Mouse (Mus musculus) forebrain, postnatal 0 days (tissue): ENCODE results near the gene Cers5. TPM values are rescaled to one million over a fixed set of nuclear protein-coding genes. Genes with fewer than 3 reads are reported as not detected.
"Not testable (repeated sequence)": the region's sequence is repeated elsewhere in the genome, so short reads cannot be mapped to it uniquely, and the experiment has no call there.

ENCODE experiments used
- ATAC-seq: fragments of 200-750 bp; cut with Nextera tagmentation; 2 replicates; pipeline ENCODE4 v1.8.0; 2017; ENCODE audit warnings: mild to moderate bottlenecking, moderate library complexity
- DNase-seq: peaks from one replicate; pipeline ENCODE4 v3.0.0-alpha.2; 2015
- H3K27ac ChIP-seq: fragments of 300-500 bp; sonication (generic); 2 replicates; pipeline ENCODE4 v1.5.1; 2014; ENCODE audit warnings: low read depth, mild to moderate bottlenecking, antibody characterized with exemption, low read length, moderate library complexity, mixed read lengths
- H3K27me3 ChIP-seq: fragments of 300-500 bp; sonication (generic); 2 replicates; pipeline ENCODE4 v1.6.1; 2014; ENCODE audit warnings: mild to moderate bottlenecking, low read length, mixed read lengths; ENCODE audit not compliant: insufficient read depth
- H3K36me3 ChIP-seq: fragments of 300-500 bp; sonication (generic); 2 replicates; pipeline ENCODE4 v1.6.1; 2014; ENCODE audit warnings: mild to moderate bottlenecking, moderate library complexity; ENCODE audit not compliant: insufficient read depth
- H3K4me1 ChIP-seq: fragments of 300-500 bp; sonication (generic); 2 replicates; pipeline ENCODE4 v1.6.1; 2014; ENCODE audit warnings: antibody characterized with exemption; ENCODE audit not compliant: insufficient read depth
- H3K4me2 ChIP-seq: fragments of 300-500 bp; sonication (generic); 2 replicates; pipeline ENCODE4 v1.6.1; 2014; ENCODE audit warnings: low read depth, mild to moderate bottlenecking, moderate library complexity
- H3K4me3 ChIP-seq: fragments of 300-500 bp; sonication (generic); 2 replicates; pipeline ENCODE4 v1.5.1; 2014; ENCODE audit warnings: low read depth, low read length, mixed read lengths
- H3K9ac ChIP-seq: fragments of 300-500 bp; sonication (generic); 2 replicates; pipeline ENCODE4 v1.6.1; 2014; ENCODE audit warnings: mild to moderate bottlenecking
- H3K9me3 ChIP-seq: fragments of 300-500 bp; sonication (generic); 2 replicates; pipeline ENCODE4 v1.6.1; 2016; ENCODE audit warnings: low read length
- CTCF ChIP-seq: sonication (generic); IDR thresholded peaks from 2 replicates; pipeline ENCODE4 v1.5.1; 2016; ENCODE audit warnings: antibody characterized with exemption, control low read depth, low read depth
- WGBS: fragments of 180-500 bp; shearing (Covaris S2); extraction: QIAGEN DNeasy Blood & Tissue Kit; methylation state at CpG from one replicate; pipeline ENCODE4 v1.1.7; 2014; 5-methylcytosine and 5-hydroxymethylcytosine counted together
- polyA plus RNA-seq: library from polyadenylated mRNA; unstranded; fragments of >200 nt; fragmentation: Nextera tagmentation; extraction: Ambion mirVana; gene quantifications from 2 replicates; pipeline ENCODE4 v1.2.1, GENCODE M21; 2015
- total RNA-seq: library from RNA; depleted of rRNA; stranded (reverse); fragments of >200 nt; gene quantifications from 2 replicates; pipeline ENCODE4 v1.2.3, GENCODE M21; 2014

Cers5 gene
- total and polyA plus RNA-seq, 2 experiments from 2014 or later = 76.8 to 99.2 TPM

DNA sequence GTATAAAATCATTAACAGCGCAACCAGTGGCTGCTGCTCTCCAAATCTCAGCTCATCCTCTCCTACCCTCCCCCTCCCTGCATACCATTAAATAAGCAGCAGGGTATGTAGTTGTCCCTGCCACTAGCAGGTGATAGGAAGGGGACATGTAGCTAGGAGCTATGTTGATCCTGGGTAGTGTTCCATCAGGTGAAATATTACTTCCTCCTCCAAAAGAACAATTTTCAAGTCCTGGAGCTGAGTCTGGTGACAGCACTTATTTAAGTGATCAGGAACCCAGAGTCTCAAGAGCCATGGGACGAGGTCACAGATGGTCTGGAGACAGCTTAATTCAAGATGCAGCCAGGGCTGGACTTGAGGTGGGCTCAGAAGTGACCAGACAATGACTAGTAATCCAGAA lies 37.1 kb downstream of the Cers5 start:
- no peak overlapping the region for H3K4me2 ChIP-seq
- H3K9ac ChIP-seq = no peak overlapping the region
- H3K4me1 ChIP-seq = no peaks in the 10 kb centered on the region
- no peak for DNase-seq
- no peaks in the 10 kb centered on the region for H3K27me3 ChIP-seq
- no peaks in the 10 kb centered on the region for H3K9me3 ChIP-seq
- no peak for TF ChIP-seq CTCF
- 97% methylated on average over 2 of the region's 2 CpGs for WGBS
- H3K27ac ChIP-seq = no peak overlapping the region
- peaks cover 47% of the 10 kb centered on the region for H3K36me3 ChIP-seq
- no peak overlapping the region for H3K4me3 ChIP-seq
- ATAC-seq = no peak

DNA sequence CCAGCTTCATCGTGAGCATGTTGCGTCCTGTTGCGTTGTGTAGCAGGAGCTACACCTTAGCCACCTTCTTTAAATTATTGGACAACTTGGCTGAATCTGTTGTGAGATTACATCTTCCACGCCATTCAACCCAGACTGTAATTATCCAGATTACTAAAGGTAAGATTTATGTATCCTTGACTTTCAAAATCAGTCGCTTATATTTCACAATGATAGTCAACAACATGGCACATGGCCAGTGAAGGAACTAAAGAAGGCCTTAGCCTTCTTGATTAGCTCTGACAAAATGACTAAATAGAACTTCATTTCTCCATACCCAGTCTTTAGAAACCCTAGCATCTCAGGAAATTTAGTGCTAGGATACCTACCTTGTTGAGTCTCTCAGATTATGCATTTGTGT lies 39.5 kb downstream of the Cers5 start:
- no peak for TF ChIP-seq CTCF
- H3K9ac ChIP-seq = no peak overlapping the region
- H3K9me3 ChIP-seq = no peaks in the 10 kb centered on the region
- H3K27me3 ChIP-seq = no peaks in the 10 kb centered on the region
- DNase-seq (no peak), ATAC-seq (no peak)
- no peak overlapping the region for H3K27ac ChIP-seq
- WGBS = 94% methylated on average over 5 of the region's 5 CpGs
- H3K4me1 ChIP-seq = no peaks in the 10 kb centered on the region
- no peak overlapping the region for H3K4me2 ChIP-seq
- peaks cover 35% of the 10 kb centered on the region for H3K36me3 ChIP-seq
- no peak overlapping the region for H3K4me3 ChIP-seq

DNA sequence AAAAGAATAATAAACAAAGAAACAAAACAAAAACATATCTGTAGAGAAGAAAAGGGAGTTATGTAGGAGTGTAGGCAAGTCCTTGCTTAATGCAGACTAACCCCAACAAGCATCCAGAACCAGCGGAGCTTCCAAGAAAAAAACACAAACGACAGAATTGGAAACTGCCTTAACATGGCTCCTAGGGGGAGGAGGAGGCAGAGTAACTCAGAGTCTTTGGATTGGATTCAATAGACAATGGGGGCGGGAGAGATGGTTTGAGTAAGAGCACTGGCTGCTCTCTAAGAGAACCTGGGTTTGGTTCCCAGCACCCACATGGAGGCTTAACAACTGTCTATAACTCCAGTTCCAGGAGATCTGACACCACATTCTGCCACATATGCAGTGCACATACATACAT lies 41.0 kb downstream of the Cers5 start:
- WGBS = 88% methylated on average over 3 of the region's 3 CpGs
- DNase-seq = no peak
- Histone ChIP-seq H3K36me3 (peaks cover 27% of the 10 kb centered on the region), H3K4me3 (no peak overlapping the region), H3K4me2 (no peak overlapping the region), H3K9me3 (no peaks in the 10 kb centered on the region), H3K27me3 (no peaks in the 10 kb centered on the region), H3K27ac (no peak overlapping the region), H3K4me1 (no peaks in the 10 kb centered on the region), H3K9ac (no peak overlapping the region)
- no peak for ATAC-seq
- no peak for TF ChIP-seq CTCF

DNA sequence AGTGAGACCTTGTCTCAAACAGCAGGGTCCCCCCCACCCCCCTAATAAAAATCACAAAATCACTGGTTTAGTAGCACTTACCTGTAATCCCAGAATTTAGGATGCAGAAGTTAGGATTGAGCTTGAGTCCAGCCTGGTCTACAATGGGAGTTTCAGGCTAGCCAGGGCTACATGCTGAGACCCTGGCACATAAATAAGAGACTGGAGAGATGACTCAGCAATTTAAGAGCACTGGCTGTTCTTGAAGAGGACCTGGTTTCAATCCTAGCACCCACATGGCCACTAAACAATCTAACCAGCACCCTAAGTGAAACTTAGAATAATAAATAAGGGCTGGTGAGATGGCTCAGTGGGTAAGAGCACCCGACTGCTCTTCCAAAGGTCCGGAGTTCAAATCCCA lies 41.5 kb downstream of the Cers5 start:
- H3K36me3 ChIP-seq = peaks cover 23% of the 10 kb centered on the region; the same call in 1 of the 2 replicates
- TF ChIP-seq CTCF = no peak
- no peak for DNase-seq

DNA sequence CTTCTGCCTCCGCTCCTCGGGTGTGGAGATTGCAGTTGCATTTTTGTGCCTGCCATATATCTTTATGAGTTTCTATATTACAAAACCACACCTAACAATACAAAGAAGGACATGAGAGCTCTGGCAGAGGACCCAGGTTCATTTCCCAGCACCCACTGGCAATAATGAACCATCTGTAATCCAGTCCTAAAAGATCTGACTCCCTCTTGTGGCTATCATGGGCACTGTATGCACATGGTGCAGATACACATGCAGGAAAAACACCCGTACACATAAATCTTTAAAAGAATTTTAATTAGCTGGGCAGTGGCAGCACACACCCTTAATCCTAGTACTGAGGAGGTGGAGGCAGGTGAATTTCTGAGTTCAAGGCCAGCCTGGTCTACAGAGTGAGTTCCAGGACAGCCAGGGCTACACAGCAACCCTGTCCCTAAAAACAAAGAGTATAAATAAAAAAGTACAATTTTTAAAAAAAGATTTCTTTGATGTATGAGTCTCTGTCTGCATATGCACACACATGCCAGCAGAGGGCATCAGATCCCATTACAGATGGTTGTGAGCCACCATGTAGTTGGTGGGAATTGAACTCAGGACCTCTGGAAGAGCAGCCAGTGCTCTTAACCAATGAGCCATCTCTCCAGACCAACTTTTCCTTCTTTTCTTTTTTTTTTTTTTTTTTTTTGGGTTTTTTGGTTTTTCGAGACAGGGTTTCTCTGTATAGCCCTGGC lies 43.5 kb downstream of the Cers5 start:
- DNase-seq = no peak
- ATAC-seq = no peak
- Histone ChIP-seq H3K4me1 (no peaks in the 10 kb centered on the region), H3K9ac (no peak overlapping the region), H3K27ac (no peak overlapping the region), H3K27me3 (no peaks in the 10 kb centered on the region), H3K4me3 (no peak overlapping the region), H3K9me3 (no peaks in the 10 kb centered on the region), H3K36me3 (peaks cover 12% of the 10 kb centered on the region; the same call in 1 of the 2 replicates), H3K4me2 (no peak overlapping the region)
- TF ChIP-seq CTCF = no peak; the same call in 1 of the 2 replicates
- WGBS = 94% methylated on average over 3 of the region's 4 CpGs

More for the DNA sequence above, 41.5 kb downstream of the Cers5 start:
- Histone ChIP-seq H3K27me3 (no peaks in the 10 kb centered on the region), H3K4me1 (no peaks in the 10 kb centered on the region), H3K9ac (no peak overlapping the region), H3K4me2 (no peak overlapping the region), H3K9me3 (no peaks in the 10 kb centered on the region), H3K4me3 (no peak overlapping the region), H3K27ac (no peak overlapping the region)
- ATAC-seq = no peak
- 100% methylated on average over 2 of the region's 2 CpGs for WGBS

DNA sequence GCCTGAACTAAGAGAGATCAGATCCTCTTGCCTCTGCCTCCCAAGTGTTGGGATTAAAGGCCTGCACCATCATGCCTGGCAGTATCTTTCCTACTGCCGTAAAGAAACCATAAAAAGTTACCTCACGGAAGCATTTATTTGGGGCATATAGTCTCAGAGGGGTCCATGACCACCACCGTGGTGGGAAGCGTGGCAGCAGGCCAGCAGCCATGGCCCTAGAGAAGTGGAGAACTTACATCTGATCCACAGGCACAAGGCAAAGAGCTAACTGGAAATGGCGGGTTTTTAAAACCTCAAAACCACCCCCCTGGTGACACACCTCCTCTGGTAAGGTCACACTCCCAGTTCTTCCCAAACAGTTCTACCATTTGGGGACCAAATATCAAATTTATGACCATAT lies 44.5 kb downstream of the Cers5 start:
- no peak overlapping the region for H3K4me2 ChIP-seq
- no peaks in the 10 kb centered on the region for H3K27me3 ChIP-seq
- no peaks in the 10 kb centered on the region for H3K4me1 ChIP-seq
- WGBS = 95% methylated on average over 5 of the region's 5 CpGs
- no peaks in the 10 kb centered on the region for H3K9me3 ChIP-seq
- H3K36me3 ChIP-seq = peaks cover 16% of the 10 kb centered on the region
- H3K9ac ChIP-seq = no peak overlapping the region
- no peak for TF ChIP-seq CTCF
- no peak for DNase-seq
- H3K27ac ChIP-seq = no peak overlapping the region
- H3K4me3 ChIP-seq = no peak overlapping the region
- ATAC-seq = no peak

DNA sequence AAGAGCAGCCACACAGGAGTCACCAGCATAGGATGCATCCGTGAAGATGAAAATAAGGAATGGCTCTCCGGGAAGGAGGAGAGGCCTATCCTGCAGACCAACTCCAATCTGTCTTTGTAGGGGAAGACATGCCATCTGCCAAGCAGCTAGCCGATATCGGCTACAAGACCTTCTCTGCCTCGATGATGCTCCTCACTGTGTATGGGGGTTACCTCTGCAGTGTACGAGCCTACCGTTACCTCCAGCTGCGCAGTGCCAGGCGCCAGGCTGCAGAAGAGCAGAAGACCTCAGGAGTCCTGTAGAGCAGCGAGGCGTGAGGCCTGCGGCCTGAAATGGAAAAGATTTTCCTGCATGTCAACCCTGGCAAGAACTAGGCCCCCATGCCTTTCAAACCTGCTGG lies 45.2 kb downstream of the Cers5 start:
- Histone ChIP-seq H3K4me3 (no peak overlapping the region), H3K4me1 (no peaks in the 10 kb centered on the region), H3K36me3 (peaks cover 18% of the 10 kb centered on the region), H3K27ac (no peak overlapping the region), H3K9me3 (no peaks in the 10 kb centered on the region), H3K9ac (no peak overlapping the region), H3K4me2 (no peak overlapping the region), H3K27me3 (no peaks in the 10 kb centered on the region)
- DNase-seq (no peak), ATAC-seq (no peak)
- no peak for TF ChIP-seq CTCF
- WGBS = 96% methylated on average over 12 of the region's 12 CpGs

DNA sequence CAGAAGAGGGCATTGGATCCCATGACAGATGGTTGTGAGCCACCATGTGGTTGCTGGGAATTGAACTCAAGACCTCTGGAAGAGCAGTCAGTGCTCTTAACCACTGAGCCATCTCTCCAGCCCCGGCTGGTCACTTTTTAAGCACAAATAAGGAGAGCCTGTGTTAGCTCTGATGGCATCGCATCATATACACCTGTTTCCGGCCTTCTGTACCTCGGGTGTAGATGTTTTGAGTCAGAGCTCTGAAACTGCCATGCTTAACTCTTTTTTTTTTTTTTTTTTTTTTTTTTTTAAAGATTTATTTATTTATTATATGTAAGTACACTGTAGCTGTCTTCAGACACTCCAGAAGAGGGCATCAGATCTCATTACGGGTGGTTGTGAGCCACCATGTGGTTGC lies 45.6 kb downstream of the Cers5 start:
- peaks cover 23% of the 10 kb centered on the region for H3K36me3 ChIP-seq
- H3K4me1 ChIP-seq, H3K27me3 ChIP-seq, H3K9me3 ChIP-seq, DNase-seq, H3K4me2 ChIP-seq, H3K27ac ChIP-seq, ATAC-seq, H3K4me3 ChIP-seq, H3K9ac ChIP-seq: not testable (repeated sequence)
- WGBS = 95% methylated on average over 4 of the region's 5 CpGs
